Mouse (Mus musculus) lung, embryonic 16.5 days (tissue): ENCODE results near the gene Krtap4-16. TPM values are rescaled to one million over a fixed set of nuclear protein-coding genes. Genes with fewer than 3 reads are reported as not detected.
"Not testable (repeated sequence)": the region's sequence is repeated elsewhere in the genome, so short reads cannot be mapped to it uniquely, and the experiment has no call there.

Experiments
- ATAC-seq: fragments of 200-750 bp; cut with Nextera tagmentation; 2 replicates; pipeline ENCODE4 v1.8.0; 2017; ENCODE audit warnings: low read depth, mild to moderate bottlenecking, moderate library complexity
- H3K27ac ChIP-seq: fragments of 300-500 bp; sonication (generic); 2 replicates; pipeline ENCODE4 v1.5.1; 2014; ENCODE audit warnings: mild to moderate bottlenecking, control low read depth, low read length
- H3K27me3 ChIP-seq: fragments of 300-500 bp; sonication (generic); 2 replicates; pipeline ENCODE4 v1.6.1; 2014; ENCODE audit warnings: low read depth, low read length, mixed read lengths; ENCODE audit not compliant: control insufficient read depth, insufficient read depth
- H3K36me3 ChIP-seq: fragments of 300-500 bp; sonication (generic); 2 replicates; pipeline ENCODE4 v1.6.1; 2014; ENCODE audit warnings: low read length; ENCODE audit not compliant: control insufficient read depth, insufficient read depth
- H3K4me1 ChIP-seq: fragments of 300-500 bp; sonication (generic); replicated peaks from 2 replicates; pipeline ENCODE4 v1.6.1; 2014; ENCODE audit warnings: low read length, mixed read lengths; ENCODE audit not compliant: control insufficient read depth, insufficient read depth
- H3K4me2 ChIP-seq: fragments of 300-500 bp; sonication (generic); 2 replicates; pipeline ENCODE4 v1.6.1; 2014; ENCODE audit warnings: low read depth, low read length, control low read depth
- H3K4me3 ChIP-seq: fragments of 300-500 bp; sonication (generic); 2 replicates; pipeline ENCODE4 v1.5.1; 2014; ENCODE audit warnings: mild to moderate bottlenecking, low read length, control low read depth
- H3K9ac ChIP-seq: fragments of 300-500 bp; sonication (generic); 2 replicates; pipeline ENCODE4 v1.6.1; 2014; ENCODE audit warnings: low read length, control low read depth
- H3K9me3 ChIP-seq: fragments of 300-500 bp; sonication (generic); 2 replicates; pipeline ENCODE4 v1.6.1; 2016; ENCODE audit warnings: low read length; ENCODE audit not compliant: control insufficient read depth
- WGBS: fragments of 180-500 bp; shearing (Covaris S2); extraction: QIAGEN DNeasy Blood & Tissue Kit; methylation state at CpG from one replicate; pipeline ENCODE4 v1.1.7; 2014; 5-methylcytosine and 5-hydroxymethylcytosine counted together
- polyA plus RNA-seq: library from polyadenylated mRNA; unstranded; fragments of >200 nt; fragmentation: Nextera tagmentation; extraction: Ambion mirVana; gene quantifications from 2 replicates; pipeline ENCODE4 v1.2.1, GENCODE M21; 2015

Krtap4-16 gene
- polyA plus RNA-seq: not detected in 2 replicates

DNA sequence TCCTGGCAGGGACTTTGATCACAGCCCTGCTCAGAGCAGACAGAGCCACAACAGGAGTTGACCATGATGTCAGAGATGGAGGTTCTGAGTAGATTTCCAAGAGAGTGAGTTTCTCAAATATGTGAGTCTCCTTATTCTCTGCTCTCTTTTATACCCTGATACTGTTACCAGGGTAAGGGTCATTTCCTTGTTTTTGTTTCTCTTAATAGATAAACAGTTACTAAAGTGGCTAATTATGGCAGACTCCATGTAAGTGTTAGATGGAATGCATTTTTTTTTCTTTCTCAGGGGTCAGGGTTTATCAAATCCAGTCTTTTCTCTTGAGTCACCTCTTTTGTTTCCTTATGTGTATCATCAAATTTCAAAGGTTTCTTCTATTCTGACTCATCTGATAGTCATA, at the start of gene Krtap4-16:
Gene Krtap4-16, minus strand, starts transcription at position 101 of the 400 bp plus-strand sequence.
- no peaks in the 10 kb centered on the region for H3K9me3 ChIP-seq
- H3K27me3 ChIP-seq: no peaks in the 10 kb centered on the region
- no peak within 1 kb of the TSS for H3K27ac ChIP-seq
- no peak for ATAC-seq
- H3K4me3 ChIP-seq: no peak within 1 kb of the TSS
- no peaks in the 10 kb centered on the region for H3K4me1 ChIP-seq
- H3K4me2 ChIP-seq: no peak within 1 kb of the TSS
- no peaks in the 10 kb centered on the region for H3K36me3 ChIP-seq
- no peak within 1 kb of the TSS for H3K9ac ChIP-seq

GRCm38 (mm10) chr11:99878887-99879286, 27.5 kb upstream of the Krtap4-16 start, which contains the start of gene Gm11567:
TSS of gene Gm11567 (plus strand) at chr11:99879187.
- not testable (repeated sequence) for H3K4me3 ChIP-seq, H3K27me3 ChIP-seq, H3K9me3 ChIP-seq, H3K4me1 ChIP-seq, H3K9ac ChIP-seq, H3K36me3 ChIP-seq, H3K4me2 ChIP-seq, ATAC-seq, H3K27ac ChIP-seq
- 46% methylated on average over 1 of the region's 1 CpGs for WGBS

DNA sequence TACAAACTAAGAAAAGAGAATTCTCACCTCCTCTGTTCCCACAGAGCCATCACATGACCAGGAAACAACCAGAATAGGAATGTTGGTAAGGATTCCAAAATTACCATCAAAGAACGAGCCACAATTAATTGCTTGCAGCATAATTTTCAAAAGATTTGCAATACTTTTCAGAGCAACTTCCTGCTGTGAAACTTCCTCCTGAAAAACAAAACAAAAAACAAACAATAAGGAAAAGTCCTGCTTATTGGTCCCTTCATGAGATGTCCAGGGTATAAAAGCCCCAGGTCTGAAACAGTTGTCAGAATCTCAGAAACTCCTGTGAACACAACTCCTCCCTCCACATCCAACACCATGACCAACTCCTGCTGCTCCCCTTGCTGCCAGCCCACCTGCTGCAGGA, 21.7 kb upstream of the Krtap4-16 start, which contains the start of gene Krtap9-1:
Gene Krtap9-1, plus strand, starts transcription at position 301 of the 400 bp plus-strand sequence.
- not testable (repeated sequence) for ATAC-seq, H3K36me3 ChIP-seq, H3K9ac ChIP-seq, H3K27me3 ChIP-seq, H3K4me2 ChIP-seq, H3K4me1 ChIP-seq, H3K4me3 ChIP-seq, H3K27ac ChIP-seq, H3K9me3 ChIP-seq
- 55% methylated on average over 1 of the region's 1 CpGs for WGBS

DNA sequence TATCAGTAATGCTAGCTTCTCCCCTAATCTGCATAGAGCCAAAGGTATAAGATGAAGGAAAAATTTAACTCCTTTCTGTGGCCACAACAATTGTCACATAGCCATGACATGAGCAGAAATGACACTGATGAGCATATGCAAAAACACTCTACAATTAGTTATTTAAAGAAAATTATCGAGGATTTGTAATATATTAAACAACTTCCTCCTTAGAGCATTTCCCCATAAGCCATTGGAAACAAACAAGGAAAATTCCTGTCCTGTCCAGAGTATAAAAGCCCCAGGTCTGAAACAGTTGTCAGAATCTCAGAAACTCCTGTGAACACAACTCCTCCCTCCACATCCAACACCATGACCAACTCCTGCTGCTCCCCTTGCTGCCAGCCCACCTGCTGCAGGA, 12.8 kb upstream of the Krtap4-16 start, which contains the start of gene Gm11559:
Gene Gm11559, plus strand, starts transcription at position 301 of the 400 bp plus-strand sequence.
- H3K27ac ChIP-seq, H3K4me3 ChIP-seq, H3K4me2 ChIP-seq, ATAC-seq, H3K4me1 ChIP-seq, H3K36me3 ChIP-seq, H3K9ac ChIP-seq, H3K27me3 ChIP-seq, H3K9me3 ChIP-seq: not testable (repeated sequence)
- 59% methylated on average over 1 of the region's 1 CpGs for WGBS

DNA sequence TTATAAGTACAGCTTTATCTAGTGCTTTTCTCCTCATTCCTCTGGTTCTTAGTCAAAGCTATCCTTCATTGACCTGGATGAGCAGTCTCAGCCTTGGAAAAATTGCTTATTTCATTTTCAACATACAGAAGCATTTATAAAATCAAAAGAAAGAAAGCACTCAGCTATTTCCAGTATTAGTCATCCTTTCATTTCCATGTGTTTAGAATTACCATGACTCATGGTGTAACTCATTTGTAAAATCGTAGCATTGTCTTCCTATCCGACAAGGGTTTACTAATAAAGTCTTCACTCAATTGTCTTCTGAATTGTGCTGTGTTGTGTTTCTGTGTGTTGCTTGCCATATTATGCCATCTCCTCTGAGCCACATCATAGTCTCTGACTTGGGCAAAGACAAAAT, 7.4 kb upstream of the Krtap4-16 start:
- H3K27ac ChIP-seq: no peak overlapping the region
- H3K36me3 ChIP-seq: no peaks in the 10 kb centered on the region
- no peak overlapping the region for H3K9ac ChIP-seq
- H3K4me3 ChIP-seq: no peak overlapping the region
- H3K4me2 ChIP-seq: no peak overlapping the region
- no peaks in the 10 kb centered on the region for H3K9me3 ChIP-seq
- no peak for ATAC-seq
- no peaks in the 10 kb centered on the region for H3K4me1 ChIP-seq
- H3K27me3 ChIP-seq: no peaks in the 10 kb centered on the region
- 69% methylated on average over 2 of the region's 2 CpGs for WGBS

DNA sequence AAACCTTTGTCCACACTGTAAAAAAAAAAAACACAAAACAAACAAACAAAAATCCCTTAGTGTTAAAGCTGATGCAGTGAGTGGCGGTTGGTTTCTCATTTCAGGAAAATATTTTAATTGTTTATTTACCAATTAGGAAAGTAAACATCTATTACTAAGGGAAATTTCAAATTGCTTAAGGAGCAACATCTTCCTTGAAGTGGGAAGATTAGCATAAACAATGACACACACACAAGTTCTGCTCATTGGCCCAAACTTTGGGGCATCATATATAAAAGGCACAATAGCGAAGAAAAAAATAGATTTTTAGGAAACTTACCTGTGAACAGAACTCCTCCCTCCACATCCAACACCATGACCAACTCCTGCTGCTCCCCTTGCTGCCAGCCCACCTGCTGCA, 6.2 kb upstream of the Krtap4-16 start, which contains the start of gene Gm11568:
Gene Gm11568, plus strand, starts transcription at position 301 of the 400 bp plus-strand sequence.
- Histone ChIP-seq H3K4me3 (no peak within 1 kb of the TSS), H3K9ac (no peak within 1 kb of the TSS), H3K36me3 (no peaks in the 10 kb centered on the region), H3K27me3 (no peaks in the 10 kb centered on the region), H3K9me3 (no peaks in the 10 kb centered on the region), H3K27ac (no peak within 1 kb of the TSS), H3K4me1 (no peaks in the 10 kb centered on the region), H3K4me2 (no peak within 1 kb of the TSS)
- 77% methylated on average over 2 of the region's 2 CpGs for WGBS
- ATAC-seq: no peak

DNA sequence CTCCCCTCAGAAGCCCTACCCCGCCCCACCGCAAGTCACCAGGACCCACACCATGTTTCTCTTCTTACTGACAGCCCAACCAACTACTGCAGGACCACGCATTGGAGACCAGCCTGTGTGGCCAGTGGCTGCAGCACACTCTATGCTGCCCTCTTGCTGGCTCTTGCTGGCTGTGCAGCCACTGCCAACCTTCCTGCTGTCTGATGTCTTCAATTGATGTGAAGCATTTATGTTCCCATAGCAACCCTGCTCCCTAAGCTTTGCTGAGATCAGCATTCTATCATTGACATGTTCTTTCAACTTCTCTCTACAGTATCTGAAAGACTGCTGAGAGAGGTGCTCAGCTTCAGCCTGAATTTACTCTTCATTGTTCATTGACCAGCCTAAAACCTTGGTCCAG, 2.7 kb upstream of the Krtap4-16 start:
- Histone ChIP-seq H3K36me3 (no peaks in the 10 kb centered on the region), H3K4me2 (no peak overlapping the region), H3K27me3 (no peaks in the 10 kb centered on the region), H3K9me3 (no peaks in the 10 kb centered on the region), H3K9ac (no peak overlapping the region), H3K4me3 (no peak overlapping the region), H3K27ac (no peak overlapping the region), H3K4me1 (no peaks in the 10 kb centered on the region)
- no peak for ATAC-seq
- WGBS: 53% methylated on average over 3 of the region's 3 CpGs

GRCm38 (mm10) chr11:99846746-99847145, 4.7 kb downstream of the Krtap4-16 start:
- ATAC-seq: no peak
- no peak overlapping the region for H3K9ac ChIP-seq
- H3K27me3 ChIP-seq: no peaks in the 10 kb centered on the region
- H3K4me2 ChIP-seq: no peak overlapping the region
- H3K4me1 ChIP-seq: no peaks in the 10 kb centered on the region
- H3K4me3 ChIP-seq: no peak overlapping the region
- H3K9me3 ChIP-seq: no peaks in the 10 kb centered on the region
- 87% methylated on average over 2 of the region's 2 CpGs for WGBS
- no peaks in the 10 kb centered on the region for H3K36me3 ChIP-seq
- no peak overlapping the region for H3K27ac ChIP-seq

DNA sequence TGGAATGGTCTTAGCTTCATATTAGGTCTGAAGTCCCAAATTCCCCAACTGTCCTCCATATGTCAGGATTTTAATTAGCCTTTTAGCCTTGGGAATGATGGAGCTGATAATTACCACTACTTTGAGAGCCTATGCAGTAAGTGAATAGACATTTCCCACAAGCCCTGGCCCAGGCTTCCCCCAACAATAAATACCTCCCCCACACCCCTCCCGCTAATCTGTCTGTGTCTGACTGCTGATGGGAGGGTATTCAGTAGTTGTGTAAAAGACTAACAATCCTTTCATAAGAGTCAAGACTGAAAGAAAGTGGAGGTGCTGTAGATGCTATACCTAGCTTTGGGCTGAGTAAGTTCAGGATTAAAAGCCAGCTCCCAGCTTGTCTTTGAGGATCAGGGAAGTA, 9.2 kb downstream of the Krtap4-16 start:
- Histone ChIP-seq H3K27me3 (no peaks in the 10 kb centered on the region), H3K4me3 (no peak overlapping the region), H3K27ac (no peak overlapping the region), H3K9ac (no peak overlapping the region), H3K36me3 (no peaks in the 10 kb centered on the region), H3K4me1 (no peaks in the 10 kb centered on the region), H3K9me3 (no peaks in the 10 kb centered on the region), H3K4me2 (no peak overlapping the region)
- 78% methylated on average over 1 of the region's 1 CpGs for whole genome bisulfite sequencing
- ATAC-seq: no peak

DNA sequence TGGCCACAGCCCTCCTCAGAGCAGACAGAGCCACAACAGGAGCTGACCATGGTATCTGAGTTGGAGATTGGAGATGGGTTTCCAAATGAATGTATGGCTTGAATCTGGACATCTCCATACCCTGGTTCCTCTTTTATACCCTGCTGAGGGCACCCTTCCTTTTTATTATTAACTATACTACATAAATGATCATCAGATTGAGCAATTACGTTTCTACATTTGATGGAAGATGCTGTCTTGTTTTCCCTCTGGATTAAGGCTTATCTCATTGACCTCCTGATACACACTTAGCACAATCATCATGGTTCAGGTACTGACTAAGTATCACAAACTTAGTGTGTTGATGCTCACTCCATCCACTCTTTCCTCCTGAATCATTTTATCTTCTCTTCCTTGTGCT, 13.4 kb downstream of the Krtap4-16 start, which contains the start of gene 2300003K06Rik:
Gene 2300003K06Rik, minus strand, starts transcription at position 101 of the 400 bp plus-strand sequence.
- ATAC-seq: no peak
- Histone ChIP-seq H3K4me1 (no peaks in the 10 kb centered on the region), H3K9me3 (no peaks in the 10 kb centered on the region), H3K4me3 (no peak within 1 kb of the TSS), H3K4me2 (no peak within 1 kb of the TSS), H3K9ac (no peak within 1 kb of the TSS), H3K36me3 (no peaks in the 10 kb centered on the region), H3K27ac (no peak within 1 kb of the TSS), H3K27me3 (no peaks in the 10 kb centered on the region)
- WGBS: 72% methylated on average over 1 of the region's 1 CpGs
